Mouse (Mus musculus) CH12.LX (cell line): ENCODE measurements at regions not wholly inside any gene's neighbourhood (a gene's known extent, or its start where the extent isn't known, plus 50 kb on each side); places are given as distances from the start of the nearest gene placed in this dataset.

Experiments
- DNase-seq: peaks from one replicate; pipeline ENCODE4 v3.0.0-alpha.2; 2013; ENCODE audit errors: extremely low read depth
- H3K27ac ChIP-seq: 2 replicates; pipeline ENCODE4 v1.5.1; 2012; ENCODE audit warnings: low read depth, mild to moderate bottlenecking, control low read depth, moderate library complexity; ENCODE audit not compliant: insufficient read depth
- H3K27me3 ChIP-seq: replicated peaks from 2 replicates; pipeline ENCODE3; 2012; ENCODE audit warnings: inconsistent platforms
- H3K36me3 ChIP-seq, 2 experiments: replicated peaks in 1 of 2; 2 replicates each; pipeline versions ENCODE3 to v1.6.1; 2012; ENCODE audit warnings: inconsistent platforms in 1 of 2, low read length in 1 of 2, mild to moderate bottlenecking in 1 of 2, mixed read lengths in 1 of 2, moderate library complexity in 1 of 2; ENCODE audit not compliant: control insufficient read depth in 1 of 2, insufficient read depth in 1 of 2
- H3K4me1 ChIP-seq, 2 experiments: 2 replicates each; pipeline ENCODE4 v1.6.1; 2012; ENCODE audit warnings: inconsistent platforms in 1 of 2, moderate library complexity in 1 of 2; ENCODE audit not compliant: insufficient read depth in 2 of 2, control insufficient read depth in 1 of 2
- H3K4me2 ChIP-seq: 2 replicates; pipeline ENCODE4 v1.6.1; 2012; ENCODE audit warnings: low read depth, mild to moderate bottlenecking, control low read depth; ENCODE audit not compliant: poor library complexity, insufficient read depth, severe bottlenecking
- H3K4me3 ChIP-seq, 3 experiments: fragments of 150-350 bp in 1 of 3; sonication (generic) in 1 of 3; replicated peaks in 1 of 3; 2 replicates each; pipeline versions ENCODE3 to v1.5.1; 2011 to 2012; ENCODE audit warnings: low read depth in 2 of 3, low read length in 2 of 3, mild to moderate bottlenecking in 2 of 3, moderate library complexity in 2 of 3, control low read depth in 1 of 3, improper control_type of control experiment in 1 of 3, inconsistent platforms in 1 of 3, mixed read lengths in 1 of 3; ENCODE audit not compliant: poor library complexity in 1 of 3
- H3K79me2 ChIP-seq: replicated peaks from 2 replicates; pipeline ENCODE4 v1.6.1; 2012; ENCODE audit warnings: mild to moderate bottlenecking, moderate library complexity; ENCODE audit not compliant: control insufficient read depth, poor library complexity, insufficient read depth, severe bottlenecking; ENCODE audit errors: extremely low read depth
- H3K9ac ChIP-seq: 2 replicates; pipeline ENCODE4 v1.6.1; 2012; ENCODE audit warnings: low read depth, mild to moderate bottlenecking, control low read depth, moderate library complexity; ENCODE audit not compliant: insufficient read depth
- H3K9me3 ChIP-seq: replicated peaks from 2 replicates; pipeline ENCODE3; 2012; ENCODE audit warnings: low read length, inconsistent platforms, mixed read lengths
- CHD1 ChIP-seq: IDR thresholded peaks from 2 replicates; pipeline ENCODE4 v1.6.1; 2012; ENCODE audit warnings: low read depth, low read length, improper control_type of control experiment, inconsistent platforms
- CTCF ChIP-seq, 2 experiments: IDR thresholded peaks in 1 of 2; conservative IDR thresholded peaks in 1 of 2; 2 replicates each; pipeline ENCODE4 v1.5.1; 2011 to 2012; ENCODE audit warnings: low read depth in 2 of 2, low read length in 2 of 2, improper control_type of control experiment in 1 of 2, inconsistent platforms in 1 of 2, mild to moderate bottlenecking in 1 of 2, moderate library complexity in 1 of 2
- E2F4 ChIP-seq: IDR thresholded peaks from 2 replicates; pipeline ENCODE4 v1.6.1; 2011; ENCODE audit warnings: low read depth, low read length, improper control_type of control experiment; ENCODE audit not compliant: insufficient replicate concordance
- ELF1 ChIP-seq: IDR thresholded peaks from 2 replicates; pipeline ENCODE4 v1.6.1; 2014; ENCODE audit warnings: low read depth, mild to moderate bottlenecking, inconsistent platforms, low read length, improper control_type of control experiment
- EP300 ChIP-seq: IDR thresholded peaks from 2 replicates; pipeline ENCODE4 v1.6.1; 2011; ENCODE audit warnings: low read length, improper control_type of control experiment
- ETS1 ChIP-seq: conservative IDR thresholded peaks from 2 replicates; pipeline ENCODE4 v1.6.1; 2012; ENCODE audit warnings: low read depth, mild to moderate bottlenecking, inconsistent platforms, low read length, improper control_type of control experiment, moderate library complexity
- HCFC1 ChIP-seq: IDR thresholded peaks from 2 replicates; pipeline ENCODE4 v1.6.1; 2012; ENCODE audit warnings: low read depth, mild to moderate bottlenecking, inconsistent platforms, low read length, improper control_type of control experiment
- JUN ChIP-seq: IDR thresholded peaks from 2 replicates; pipeline ENCODE4 v1.6.1; 2011; ENCODE audit warnings: low read depth, mild to moderate bottlenecking, low read length, improper control_type of control experiment, moderate library complexity; ENCODE audit not compliant: insufficient read depth
- KAT2A ChIP-seq: IDR thresholded peaks from 2 replicates; pipeline ENCODE4 v1.6.1; 2012; ENCODE audit warnings: low read length, improper control_type of control experiment, inconsistent platforms; ENCODE audit not compliant: insufficient replicate concordance
- MAFK ChIP-seq: IDR thresholded peaks from 2 replicates; pipeline ENCODE4 v1.6.1; 2011; ENCODE audit warnings: low read length, improper control_type of control experiment; ENCODE audit not compliant: insufficient replicate concordance
- MAX ChIP-seq: IDR thresholded peaks from 2 replicates; pipeline ENCODE4 v1.6.1; 2011; ENCODE audit warnings: low read length, improper control_type of control experiment
- MAZ ChIP-seq: IDR thresholded peaks from 2 replicates; pipeline ENCODE4 v1.6.1; 2012; ENCODE audit warnings: low read depth, mild to moderate bottlenecking, inconsistent platforms, low read length, improper control_type of control experiment, moderate library complexity
- MEF2A ChIP-seq: IDR thresholded peaks from 2 replicates; pipeline ENCODE4 v1.6.1; 2014; ENCODE audit warnings: low read depth, mild to moderate bottlenecking, inconsistent platforms, low read length, improper control_type of control experiment, borderline replicate concordance
- MXI1 ChIP-seq: IDR thresholded peaks from 2 replicates; pipeline ENCODE4 v1.6.1; 2011; ENCODE audit warnings: mild to moderate bottlenecking, low read depth, low read length, improper control_type of control experiment
- MYC ChIP-seq: IDR thresholded peaks from 2 replicates; pipeline ENCODE4 v1.6.1; 2011; ENCODE audit warnings: low read depth, mild to moderate bottlenecking, improper control_type of control experiment, low read length
- NRF1 ChIP-seq: IDR thresholded peaks from 2 replicates; pipeline ENCODE4 v1.6.1; 2014; ENCODE audit warnings: low read depth, mild to moderate bottlenecking, inconsistent platforms, low read length, improper control_type of control experiment, moderate library complexity
- TBP ChIP-seq: conservative IDR thresholded peaks from 2 replicates; pipeline ENCODE4 v1.6.1; 2011; ENCODE audit warnings: low read depth, low read length, improper control_type of control experiment
- TCF12 ChIP-seq: IDR thresholded peaks from 2 replicates; pipeline ENCODE4 v1.6.1; 2014; ENCODE audit warnings: low read depth, mild to moderate bottlenecking, inconsistent platforms, low read length, improper control_type of control experiment
- UBTF ChIP-seq: IDR thresholded peaks from 2 replicates; pipeline ENCODE4 v1.6.1; 2012; ENCODE audit warnings: low read depth, mild to moderate bottlenecking, inconsistent platforms, low read length, improper control_type of control experiment, moderate library complexity
- USF2 ChIP-seq: conservative IDR thresholded peaks from 2 replicates; pipeline ENCODE4 v1.6.1; 2011; ENCODE audit warnings: low read depth, low read length, improper control_type of control experiment
- ZC3H11A ChIP-seq: IDR thresholded peaks from 2 replicates; pipeline ENCODE4 v1.6.1; 2012; ENCODE audit warnings: low read depth, mild to moderate bottlenecking, inconsistent platforms, low read length, improper control_type of control experiment
- ZKSCAN1 ChIP-seq: IDR thresholded peaks from 2 replicates; pipeline ENCODE4 v1.6.1; 2012; ENCODE audit warnings: low read depth, inconsistent platforms, low read length, improper control_type of control experiment, borderline replicate concordance
- ZMIZ1 ChIP-seq: IDR thresholded peaks from 2 replicates; pipeline ENCODE4 v1.6.1; 2012; ENCODE audit warnings: low read depth, mild to moderate bottlenecking, inconsistent platforms, low read length, improper control_type of control experiment
- ZNF384 ChIP-seq: IDR thresholded peaks from 2 replicates; pipeline ENCODE4 v1.6.1; 2012; ENCODE audit warnings: low read depth, low read length, improper control_type of control experiment, inconsistent platforms
- dilution Hi-C: fragments of 300-500 bp; cut with MboI; formaldehyde crosslinking; loops from 2 replicates; pipeline ENCODE4 v1.14.3; 2020; ENCODE audit warnings: low sequenced_read_pairs; ENCODE audit not compliant: extremely low pct_unique_long_range_greater_than_20kb, extremely low pct_ligation_motif_present
- in situ Hi-C: fragments of 300-500 bp; cut with MboI; formaldehyde crosslinking; loops from 3 replicates; pipeline ENCODE4 v1.14.3; 2019; ENCODE audit warnings: low sequenced_read_pairs, low pct_ligation_motif_present, low pct_unique_long_range_greater_than_20kb, mixed read lengths

GRCm38 (mm10) chr16:77685651-77686190 is 83.8 kb upstream of the Gm11146 start:
- Histone ChIP-seq H3K4me1 (no peaks in the 10 kb centered on the region), H3K9ac (no peak overlapping the region), H3K4me3 (no peak overlapping the region), H3K36me3 (no peaks in the 10 kb centered on the region), H3K79me2 (no peaks in the 10 kb centered on the region), H3K27me3 (no peaks in the 10 kb centered on the region), H3K27ac (no peak overlapping the region), H3K9me3 (peaks cover 42% of the 10 kb centered on the region), H3K4me2 (no peak overlapping the region)
- dilution Hi-C loops, result no loop called here
- in situ Hi-C loops, result no loop called here
- DNase-seq, result no peak
- TF ChIP-seq MEF2A (no peak), ZKSCAN1 (no peak), MAFK (no peak), NRF1 (no peak), MXI1 (no peak), E2F4 (no peak), ZNF384 (no peak), KAT2A (no peak), CHD1 (no peak), ETS1 (no peak), CTCF (conservative IDR thresholded peaks at IDR 0.05 in 1 of 2, IDR thresholded peaks at IDR 0.05 in 1 of 2; ENCODE audit: low read depth in 2 of 2, low read length in 2 of 2) (no peak), MYC (no peak), ZC3H11A (no peak), HCFC1 (no peak)

- DNase-seq, result no peak
- H3K4me1 ChIP-seq, result no peaks in the 10 kb centered on the region
- no peaks in the 10 kb centered on the region for H3K79me2 ChIP-seq
- dilution Hi-C loops, result no loop called here
- peaks cover 39% of the 10 kb centered on the region for H3K9me3 ChIP-seq
- in situ Hi-C loops, result no loop called here
- TF ChIP-seq EP300 (no peak), ZKSCAN1 (no peak), ZMIZ1 (no peak), HCFC1 (no peak), MAX (no peak), ZNF384 (no peak), TCF12 (no peak), JUN (no peak), MXI1 (no peak), USF2 (no peak), E2F4 (no peak), CHD1 (no peak), MAFK (no peak), TBP (no peak), UBTF (no peak), CTCF (conservative IDR thresholded peaks at IDR 0.05 in 1 of 2, IDR thresholded peaks at IDR 0.05 in 1 of 2; ENCODE audit: low read depth in 2 of 2, low read length in 2 of 2) (no peak), ELF1 (no peak), MAZ (no peak)
- H3K27me3 ChIP-seq, result no peaks in the 10 kb centered on the region
- no peak overlapping the region for H3K27ac ChIP-seq
- no peak overlapping the region for H3K4me3 ChIP-seq
- H3K9ac ChIP-seq, result no peak overlapping the region
- H3K36me3 ChIP-seq, result no peaks in the 10 kb centered on the region
- no peak overlapping the region for H3K4me2 ChIP-seq
These were observed 82.6 kb upstream of the Gm11146 start for GRCm38 (mm10) chr16:77684521-77684920.
